Mouse (Mus musculus) kidney, adult 2 months (tissue): Measurements from ENCODE around the gene Lrig2.

Experiments used
- CTCF ChIP-seq: fragments of 200-500 bp; conservative IDR thresholded peaks from 2 replicates; pipeline ENCODE4 v1.5.1; 2011; ENCODE audit warnings: low read depth, mild to moderate bottlenecking, control low read depth, low read length, moderate library complexity, mixed read lengths; ENCODE audit not compliant: insufficient read depth, insufficient read length
- POLR2A ChIP-seq: fragments of 200-500 bp; IDR thresholded peaks from one replicate; pipeline ENCODE4 v1.6.1; 2011; ENCODE audit warnings: low read depth, low read length, control low read depth

GRCm38 (mm10) chr3:104407506-104407905 is 104.2 kb downstream of the Lrig2 start:
- TF ChIP-seq CTCF (no peak), POLR2A (no peak)
